Mouse (Mus musculus): Measurements from ENCODE around the gene Nav1. TPM values are rescaled to one million over a fixed set of nuclear protein-coding genes. Genes with fewer than 3 reads are reported as not detected.

Gene Nav1
- 10 to 100 TPM; 19.6 to 19.8 TPM for total RNA-seq (2021)

GRCm38 (mm10) chr1:135607019-135607418 is at the start of gene Nav1:
Nav1 (minus strand) TSS chr1:135607295.
- no peak for DNase-seq (ENCODE audit: low spot score)
- intact Hi-C loops (cut with DNase I), result no loop called here

GRCm38 (mm10) chr1:135653909-135654308 is 46.8 kb upstream of the Nav1 start:
- intact Hi-C loops (cut with DNase I), result no loop called here
- DNase-seq (ENCODE audit: low spot score), result no peak

DNA sequence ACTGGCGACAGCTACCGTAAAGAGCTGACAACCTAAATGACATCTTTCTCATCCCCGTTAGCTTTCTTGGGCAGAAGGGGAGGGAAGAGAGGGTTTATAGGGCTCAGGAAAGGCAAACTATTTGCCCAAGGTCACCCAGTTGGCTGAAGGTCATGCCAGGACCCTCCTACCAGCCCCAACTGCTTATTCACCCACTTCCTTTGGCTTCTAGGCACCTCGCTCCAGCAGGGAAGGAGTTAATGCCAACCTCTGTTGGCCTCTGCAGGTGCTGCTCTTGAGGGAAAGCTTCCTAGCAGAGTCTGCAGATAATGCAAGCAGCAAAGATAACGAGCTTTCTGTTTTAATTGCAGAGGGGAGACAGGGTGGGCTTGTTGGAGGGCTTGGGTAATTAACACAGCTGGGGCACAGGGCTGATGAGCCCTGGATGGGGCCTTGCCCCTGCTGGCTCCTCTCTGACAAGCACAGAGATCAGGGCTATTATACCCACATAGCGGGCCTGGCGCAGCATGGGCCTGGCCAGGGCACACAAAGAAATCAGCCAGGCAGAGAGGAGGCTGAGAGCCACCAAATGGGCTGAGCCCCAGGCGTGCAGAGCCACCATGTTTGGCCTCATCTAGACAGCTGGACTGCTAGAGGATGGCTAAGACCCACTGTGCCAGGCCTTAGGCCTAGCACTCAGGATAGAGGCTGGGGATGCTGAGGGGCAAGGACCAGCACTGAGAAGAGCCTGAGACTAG is 38.5 kb upstream of the Nav1 start:
- intact Hi-C loops (cut with DNase I), result no loop called here
- no peak for DNase-seq (ENCODE audit: low spot score)

DNA sequence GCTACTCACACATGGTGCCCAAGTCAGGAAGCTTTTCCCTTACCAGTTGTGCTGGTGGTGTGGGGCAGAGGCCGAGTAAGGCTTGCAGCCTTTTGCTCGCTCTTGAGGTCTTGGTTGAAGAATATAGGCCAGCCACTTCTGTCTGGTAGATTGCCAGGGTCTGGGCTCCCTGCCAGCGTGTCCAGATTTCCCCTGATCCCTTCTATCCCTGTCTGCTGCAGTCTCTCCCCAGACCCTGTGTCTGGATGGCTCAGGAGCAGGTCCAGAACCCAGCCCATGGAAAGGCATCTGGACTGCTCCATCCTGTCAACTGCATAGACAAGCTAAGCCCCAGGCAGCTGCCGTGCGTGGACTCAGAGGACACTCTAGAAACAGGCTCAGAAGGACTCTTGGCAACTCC is 37.0 kb upstream of the Nav1 start:
- no peak for DNase-seq (ENCODE audit: low spot score)
- intact Hi-C loops (cut with DNase I), result no loop called here

DNA sequence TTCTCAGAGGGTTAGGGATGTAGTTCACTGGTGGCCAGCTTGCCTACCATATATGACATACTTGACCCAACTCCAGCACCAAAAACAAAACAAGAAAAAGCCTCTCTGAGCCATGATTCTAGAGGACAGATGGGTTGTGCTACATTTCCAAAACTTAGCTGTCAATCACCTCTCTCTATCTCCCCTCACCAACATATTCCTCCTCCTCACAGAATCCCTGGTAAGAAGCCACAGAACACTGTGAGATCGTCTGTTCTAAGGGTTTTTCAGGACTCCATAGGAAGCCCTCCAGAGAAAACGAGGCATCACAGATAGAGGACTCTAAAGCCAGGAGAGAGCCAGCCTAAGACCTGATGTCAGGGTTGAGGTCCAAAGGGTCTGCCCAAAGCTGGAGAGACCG is 36.6 kb upstream of the Nav1 start:
- intact Hi-C loops (cut with DNase I), result no loop called here
- DNase-seq (ENCODE audit: low spot score), result no peak

DNA sequence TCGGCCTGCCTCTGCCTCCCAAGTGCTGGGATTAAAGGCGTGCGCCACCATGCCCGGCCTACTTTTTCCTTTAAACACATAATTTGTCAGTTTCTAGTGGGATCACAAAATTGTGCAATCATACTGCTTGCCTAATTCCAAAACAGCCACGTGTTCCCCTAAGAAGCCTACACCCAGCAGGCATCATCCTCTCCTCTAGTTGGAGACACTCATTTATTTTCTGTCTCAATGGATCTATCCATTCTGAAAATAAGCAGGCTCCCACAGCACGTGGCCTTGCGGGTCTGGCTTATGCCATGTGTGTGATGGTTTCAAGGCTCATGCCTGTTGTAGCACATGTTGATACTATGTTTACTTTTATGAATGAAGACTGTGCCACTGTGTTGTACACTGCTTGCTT is 32.8 kb upstream of the Nav1 start:
- DNase-seq (ENCODE audit: low spot score), result no peak
- intact Hi-C loops (cut with DNase I), result no loop called here

DNA sequence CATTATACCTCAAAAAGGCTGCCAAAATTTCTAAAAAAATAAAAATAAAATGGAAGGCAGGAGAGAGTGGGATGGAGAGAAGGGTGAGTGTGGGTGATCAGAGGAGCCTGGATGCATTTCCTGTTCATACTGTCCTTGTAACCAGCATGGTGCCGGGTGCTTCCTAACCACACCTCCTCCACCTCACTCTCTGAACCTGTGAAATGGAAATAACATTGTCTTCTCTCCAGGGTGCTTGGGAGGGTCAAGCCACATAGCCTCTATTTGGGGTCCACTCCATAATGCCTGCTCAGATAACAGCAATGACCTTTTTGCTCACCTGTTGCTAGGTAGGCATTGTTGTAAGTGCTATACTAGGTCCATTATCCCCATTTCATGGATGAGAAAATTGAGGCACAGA is 32.0 kb upstream of the Nav1 start:
- no peak for DNase-seq (ENCODE audit: low spot score)
- intact Hi-C loops (cut with DNase I), result no loop called here

GRCm38 (mm10) chr1:135637574-135638008 is 30.5 kb upstream of the Nav1 start:
- DNase-seq (ENCODE audit: low spot score), result no peak
- intact Hi-C loops (cut with DNase I), result no loop called here

DNA sequence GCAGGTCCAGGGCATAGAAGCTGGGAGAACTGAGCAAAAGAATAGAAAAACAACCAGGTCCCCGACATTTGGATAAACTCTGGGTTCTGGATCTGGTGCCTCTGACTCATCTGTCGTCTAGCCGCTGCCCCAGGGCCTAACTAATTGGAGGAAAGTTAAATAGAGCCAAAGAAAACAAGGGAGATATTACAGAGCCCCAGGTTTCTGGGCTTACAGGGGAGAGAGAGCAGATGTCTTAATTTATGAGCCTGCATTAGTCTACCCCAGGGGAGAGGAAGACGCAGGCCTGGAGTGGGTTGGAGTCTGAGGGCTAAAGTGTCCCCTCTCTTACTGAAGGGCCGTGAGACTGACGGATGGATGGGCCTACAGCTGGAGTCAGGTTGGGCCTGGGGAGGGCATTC is 29.0 kb upstream of the Nav1 start:
- intact Hi-C loops (cut with DNase I), result no loop called here
- peak; percentile 33 for DNase-seq (ENCODE audit: low spot score)

DNA sequence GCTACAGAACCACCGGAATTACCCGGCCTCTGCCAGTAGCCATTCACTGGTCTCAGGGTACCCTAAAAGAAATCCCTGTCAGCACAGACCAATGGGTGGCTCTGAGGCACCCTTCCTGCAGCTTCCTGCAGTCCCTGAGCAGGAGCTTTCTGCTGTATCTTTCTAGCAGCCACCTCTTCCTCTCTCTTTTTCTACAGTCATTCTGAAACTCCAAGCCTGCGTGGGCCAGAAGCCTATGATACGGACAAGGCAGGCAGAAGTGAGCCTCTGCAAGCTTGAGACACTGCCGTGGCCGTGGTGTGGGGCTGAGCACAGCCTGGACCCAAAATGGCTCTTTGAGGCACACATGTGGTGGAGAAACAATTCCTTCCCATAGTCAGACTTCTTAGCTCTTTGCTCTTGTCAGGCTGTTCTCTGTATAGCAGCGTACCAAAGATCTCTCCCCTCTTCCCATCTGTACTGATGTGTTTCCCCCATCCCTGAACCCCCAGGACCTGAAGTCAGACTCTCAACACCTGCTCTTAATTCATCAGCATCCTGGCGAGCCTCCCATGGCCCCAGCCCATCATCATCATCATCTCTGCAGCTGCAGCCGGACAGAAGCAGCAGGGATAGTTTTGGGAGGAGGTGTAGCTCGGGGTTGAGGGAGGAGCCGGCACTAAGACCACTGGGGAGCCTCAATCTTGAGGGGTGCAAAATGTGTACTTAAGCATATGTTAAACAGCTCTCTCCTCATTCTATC is 28.4 kb upstream of the Nav1 start:
- intact Hi-C loops (cut with DNase I), result loop anchor here (2.0 kb wide), 1 partner anchor 19 kb away; no protein-coding TSS in a partner anchor

DNA sequence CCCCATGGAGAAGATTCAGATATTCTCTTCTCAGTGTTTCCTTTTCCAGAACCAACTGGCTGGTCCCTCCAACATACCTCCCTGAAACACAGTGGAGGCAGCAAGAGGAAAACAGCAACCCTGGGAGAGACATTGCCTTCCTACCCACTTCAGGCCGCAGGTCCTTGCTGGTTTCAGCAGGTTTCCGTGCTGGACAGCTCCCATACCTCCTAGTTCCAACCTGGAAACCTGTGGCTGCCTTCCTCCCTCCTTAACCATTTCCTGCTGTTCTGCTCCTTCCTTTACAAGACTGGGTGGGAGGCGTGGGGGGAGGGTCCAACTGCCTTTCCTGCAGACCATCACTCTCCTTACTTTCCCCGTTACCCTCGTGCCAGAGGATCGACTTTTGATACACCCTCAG is 27.7 kb upstream of the Nav1 start:
- DNase-seq (ENCODE audit: low spot score), result no peak
- intact Hi-C loops (cut with DNase I), result loop anchor here (2.0 to 5.0 kb wide), 2 partner anchors 18 to 33 kb away; no protein-coding TSS in a partner anchor

More for the DNA sequence above, 28.4 kb upstream of the Nav1 start:
- DNase-seq (ENCODE audit: low spot score), result no peak

DNA sequence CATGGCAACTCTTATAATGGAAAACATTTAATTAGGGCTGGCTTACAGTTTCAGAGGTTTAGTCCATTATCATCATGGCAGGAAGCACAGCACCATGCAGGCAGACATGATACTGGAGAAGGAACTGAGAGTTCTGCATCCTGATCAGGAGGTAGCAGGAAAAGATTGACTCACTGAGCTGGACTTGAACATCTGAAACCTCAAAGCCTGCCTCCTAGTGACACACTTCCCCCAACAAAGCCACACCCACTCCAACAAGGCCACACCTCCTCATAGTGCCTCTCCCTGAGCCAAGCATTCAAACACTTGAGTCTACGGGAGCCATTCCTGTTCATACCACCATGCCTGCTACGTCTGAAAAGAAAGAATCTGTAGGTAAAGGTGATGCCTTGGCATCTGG is 26.8 kb upstream of the Nav1 start:
- no peak for DNase-seq (ENCODE audit: low spot score)
- intact Hi-C loops (cut with DNase I), result loop anchor here (2.0 to 5.0 kb wide), 2 partner anchors 17 to 33 kb away; no protein-coding TSS in a partner anchor

GRCm38 (mm10) chr1:135633478-135633877 is 26.4 kb upstream of the Nav1 start:
- no peak for DNase-seq (ENCODE audit: low spot score)
- intact Hi-C loops (cut with DNase I), result loop anchor here (5.0 kb wide), 1 partner anchor 34 kb away; no protein-coding TSS in a partner anchor

DNA sequence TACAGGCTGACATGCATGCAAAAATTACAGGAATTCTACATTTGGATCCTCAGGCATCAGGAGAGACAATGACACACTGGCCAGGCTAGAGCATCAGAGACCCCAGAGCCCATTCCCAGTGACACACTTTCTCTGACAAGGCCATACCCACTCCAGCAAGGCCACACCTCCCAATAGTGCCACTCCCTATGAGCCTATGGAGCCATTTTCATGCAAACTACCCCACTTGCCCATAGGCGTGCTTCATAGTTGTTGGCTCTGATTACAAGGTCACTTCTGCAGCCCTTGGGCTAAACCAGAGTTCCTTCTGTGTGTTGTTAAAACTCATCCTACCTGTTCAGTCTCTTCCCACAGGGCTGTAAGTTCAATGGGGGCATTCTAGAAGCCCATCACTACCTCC is 25.1 kb upstream of the Nav1 start:
- intact Hi-C loops (cut with DNase I), result loop anchor here (5.0 kb wide), 1 partner anchor 35 kb away; no protein-coding TSS in a partner anchor
- no peak for DNase-seq (ENCODE audit: low spot score)

- DNase-seq (ENCODE audit: low spot score), result peak; percentile 83
- intact Hi-C loops (cut with DNase I), result loop anchor here (5.0 kb wide), 1 partner anchor 36 kb away; no protein-coding TSS in a partner anchor
Observed at GRCm38 (mm10) chr1:135631515-135631914, 24.4 kb upstream of the Nav1 start.

DNA sequence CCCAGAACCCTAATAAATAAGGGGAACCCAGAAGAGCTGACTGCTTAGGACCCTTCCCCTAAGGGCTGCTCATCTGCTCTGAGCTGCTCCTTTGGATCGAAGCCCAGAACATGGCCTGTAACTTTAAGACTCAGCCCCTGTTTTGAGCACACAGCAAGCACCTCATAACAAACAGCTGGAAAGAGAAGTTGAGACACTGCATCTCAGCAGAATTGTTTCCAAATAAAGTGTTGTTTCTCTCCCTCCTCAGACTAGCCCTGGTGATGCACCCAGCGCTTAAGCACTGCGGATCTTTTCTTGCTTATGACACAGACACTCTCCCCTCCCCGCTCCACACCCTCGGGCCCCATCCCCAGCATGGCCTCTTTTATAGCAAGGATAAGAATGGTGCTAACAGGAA is 22.8 kb upstream of the Nav1 start:
- intact Hi-C loops (cut with DNase I), result loop anchor here (5.0 kb wide), 1 partner anchor 37 kb away; no protein-coding TSS in a partner anchor
- no peak for DNase-seq (ENCODE audit: low spot score)

DNA sequence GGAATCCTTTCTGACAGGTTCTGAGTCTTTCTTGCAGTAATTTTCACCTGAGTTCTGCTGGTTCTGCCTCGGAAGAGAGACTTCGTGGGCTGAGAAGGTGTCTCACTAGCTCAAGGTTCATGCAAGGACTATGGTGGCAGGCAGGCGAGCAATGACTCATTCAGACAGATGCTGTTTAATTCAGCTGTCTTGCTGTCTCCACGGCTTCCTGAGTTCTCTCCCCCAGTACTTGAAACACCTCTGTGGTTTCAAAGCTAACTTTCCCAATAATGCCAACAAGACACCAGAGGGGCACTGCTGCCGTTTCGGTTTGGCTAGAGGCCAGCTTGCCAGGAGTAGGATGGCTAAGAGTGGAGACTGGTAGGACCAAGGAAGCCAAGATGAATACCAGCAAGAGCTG is 19.1 kb upstream of the Nav1 start:
- intact Hi-C loops (cut with DNase I), result no loop called here
- no peak for DNase-seq (ENCODE audit: low spot score)

GRCm38 (mm10) chr1:135625741-135626140 is 18.6 kb upstream of the Nav1 start:
- DNase-seq (ENCODE audit: low spot score), result no peak
- intact Hi-C loops (cut with DNase I), result no loop called here

DNA sequence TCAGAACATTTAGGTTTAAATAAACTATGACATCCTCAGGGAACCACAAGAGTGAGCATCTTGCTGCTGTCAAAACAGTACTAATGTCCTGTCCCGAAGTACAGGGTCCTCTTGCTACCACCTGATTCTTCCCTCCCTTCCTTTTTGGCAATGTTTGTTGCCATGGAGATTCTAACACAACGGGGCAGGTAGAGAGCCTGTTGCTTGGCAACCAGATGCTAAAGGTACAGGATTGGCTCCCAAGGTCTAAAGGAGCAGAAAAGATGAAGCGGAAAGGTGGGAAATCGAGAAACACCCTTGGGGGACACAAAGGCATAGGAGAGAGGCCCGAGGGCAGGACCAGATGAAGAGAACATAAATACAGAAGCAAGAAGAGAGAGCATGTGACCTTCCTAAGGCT is 17.6 kb upstream of the Nav1 start:
- DNase-seq (ENCODE audit: low spot score), result no peak
- intact Hi-C loops (cut with DNase I), result no loop called here

- no peak for DNase-seq (ENCODE audit: low spot score)
- intact Hi-C loops (cut with DNase I), result no loop called here
Observed at GRCm38 (mm10) chr1:135623136-135623535, 16.0 kb upstream of the Nav1 start.

DNA sequence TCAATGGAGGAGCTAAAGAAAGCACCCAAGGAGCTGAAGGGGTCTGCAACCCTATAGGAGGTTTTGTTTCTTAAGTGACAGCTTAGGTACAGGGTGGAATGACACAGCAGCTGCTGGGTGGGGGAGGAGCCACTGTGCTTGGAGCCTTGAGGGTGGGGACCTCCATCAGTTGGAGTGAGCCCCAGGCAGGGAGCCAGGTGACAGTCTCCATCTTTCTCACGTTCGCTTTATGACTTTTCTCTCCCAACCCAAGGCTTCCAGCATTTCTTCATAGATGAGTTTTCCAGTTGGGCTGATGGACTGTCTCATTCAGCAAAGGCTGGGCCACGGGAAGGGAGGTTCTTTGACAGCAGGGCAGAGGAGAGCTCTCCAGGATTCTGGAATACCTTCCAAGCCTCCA is 14.2 kb upstream of the Nav1 start:
- peak; percentile 28 for DNase-seq (ENCODE audit: low spot score)

More for the DNA sequence above, 14.2 kb upstream of the Nav1 start:
- intact Hi-C loops (cut with DNase I), result no loop called here
